Mouse (Mus musculus): ENCODE results near the gene Crhbp.

- TF ChIP-seq ZC3H11A (IDR thresholded peaks at IDR 0.05; ENCODE audit: borderline replicate concordance, low read depth, low read length) (no peak), CHD2 (IDR thresholded peaks at IDR 0.05; ENCODE audit: low read depth, low read length) (no peak), ZNF384 (IDR thresholded peaks at IDR 0.05; ENCODE audit: low read depth, low read length) (no peak), HCFC1 (IDR thresholded peaks at IDR 0.05; ENCODE audit: borderline replicate concordance, insufficient read depth, low read length) (no peak)
These were observed 13.0 kb downstream of the Crhbp start for GRCm38 (mm10) chr13:95431760-95432159.
